Mouse (Mus musculus) CD4-positive, CD25-positive, alpha-beta regulatory T cell, adult 4 months (primary cell): Measurements from ENCODE around the gene Syn1. TPM values are rescaled to one million over a fixed set of nuclear protein-coding genes. Genes with fewer than 3 reads are reported as not detected.

Experiments
- ATAC-seq: one replicate; pipeline ENCODE4 v1.8.0; 2017
- polyA plus RNA-seq, 2 experiments: library from polyadenylated mRNA; unstranded; fragments of 100-300 nt; shearing (Covaris generic); gene quantifications; one replicate each; pipeline ENCODE4 v1.2.1; 2017

Gene Syn1
- polyA plus RNA-seq = under 1 TPM in 1 of 2 experiments, not detected in 1; 0.20 TPM

DNA sequence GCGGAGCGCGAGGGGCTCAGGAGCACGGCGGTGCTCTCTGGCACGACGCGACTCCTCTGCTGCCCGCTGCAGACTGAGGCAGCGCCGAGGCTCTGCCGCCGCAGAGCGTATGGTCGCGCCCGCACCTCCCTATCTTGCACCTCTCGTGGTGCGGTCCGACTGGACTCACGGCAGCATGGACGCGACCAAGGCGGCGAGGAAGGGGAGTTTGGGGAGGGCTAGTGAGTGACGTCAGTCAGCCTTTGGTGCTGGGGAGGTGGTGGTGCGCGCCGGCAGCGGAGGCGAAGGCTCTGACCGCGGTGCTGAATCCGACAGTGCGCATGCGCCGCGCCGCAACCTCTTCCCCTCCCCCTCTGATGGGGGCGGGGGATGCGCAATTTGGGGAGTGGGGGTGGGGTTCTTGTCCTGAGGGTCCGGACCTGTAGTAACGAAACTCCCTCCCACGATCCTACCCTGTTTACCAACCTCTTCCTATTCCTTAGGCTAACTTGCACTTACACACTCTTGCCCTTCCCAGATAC lies at the start of gene Syn1:
Gene Syn1, minus strand, starts transcription at position 161 of the 521 bp plus-strand sequence.
- peak; percentile 97 for ATAC-seq

- ATAC-seq = peak; percentile 91
Measured at GRCm38 (mm10) chrX:20961477-20962378, 40.9 kb upstream of the Syn1 start, which contains the start of gene Uxt. Uxt (minus strand) TSS chrX:20962017.

DNA sequence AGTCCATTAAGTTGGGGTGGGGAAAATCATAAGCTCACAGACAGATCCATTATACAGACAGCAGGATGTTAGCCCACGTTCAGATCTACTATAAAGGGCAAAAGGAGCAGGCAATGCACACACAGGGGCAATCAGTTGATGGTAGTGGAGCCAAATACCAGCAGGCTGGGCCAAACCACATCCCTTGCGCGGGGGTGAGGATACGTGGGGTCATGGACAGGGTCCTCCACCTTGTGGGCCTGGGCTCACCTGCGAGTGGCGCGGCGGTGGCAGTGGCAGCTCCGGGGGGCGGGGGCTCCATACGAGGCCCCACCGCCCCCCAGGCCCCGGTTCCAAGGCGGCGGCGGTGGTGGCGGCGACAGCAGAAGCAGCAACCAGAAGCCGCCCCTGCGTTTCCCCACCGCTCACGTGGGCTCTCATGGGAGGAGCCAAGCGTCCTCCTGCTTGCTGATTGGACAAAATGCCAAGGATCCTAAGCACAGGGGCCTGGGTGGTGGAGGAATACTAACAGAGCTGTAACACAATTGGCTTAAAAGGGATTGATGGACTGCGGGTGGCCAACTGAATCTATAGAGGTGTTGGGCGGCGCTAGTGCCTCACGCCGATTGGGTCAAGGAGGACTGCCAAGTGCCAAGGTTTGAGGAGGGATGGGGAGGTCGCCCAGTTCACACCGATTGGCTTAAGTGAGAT lies 29.5 kb upstream of the Syn1 start, which contains the start of gene Elk1:
Gene Elk1, minus strand, starts transcription at position 418 of the 690 bp plus-strand sequence.
- peak; percentile 94 for ATAC-seq

GRCm38 (mm10) chrX:20946055-20946454 lies 25.3 kb upstream of the Syn1 start:
- no peak for ATAC-seq

DNA sequence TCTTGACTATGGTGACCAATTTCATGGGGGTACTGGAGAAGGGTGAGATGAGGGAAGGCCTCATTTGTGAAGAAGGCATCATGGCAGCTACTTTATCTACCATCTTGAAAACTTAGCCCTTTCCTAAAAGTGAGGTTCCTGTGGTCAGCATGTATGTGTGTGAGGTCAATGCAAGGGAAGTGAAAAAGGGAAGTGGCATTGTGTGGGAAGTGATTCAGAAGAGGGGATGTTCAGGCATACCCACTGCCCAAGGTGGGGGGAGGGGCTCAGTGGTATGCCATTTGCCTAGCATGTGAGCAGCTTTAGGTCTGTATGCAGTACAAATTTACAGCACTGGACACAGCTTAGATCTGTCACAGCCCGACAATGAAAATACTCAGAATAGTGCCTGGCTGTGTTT lies 11.2 kb upstream of the Syn1 start:
- no peak for ATAC-seq

DNA sequence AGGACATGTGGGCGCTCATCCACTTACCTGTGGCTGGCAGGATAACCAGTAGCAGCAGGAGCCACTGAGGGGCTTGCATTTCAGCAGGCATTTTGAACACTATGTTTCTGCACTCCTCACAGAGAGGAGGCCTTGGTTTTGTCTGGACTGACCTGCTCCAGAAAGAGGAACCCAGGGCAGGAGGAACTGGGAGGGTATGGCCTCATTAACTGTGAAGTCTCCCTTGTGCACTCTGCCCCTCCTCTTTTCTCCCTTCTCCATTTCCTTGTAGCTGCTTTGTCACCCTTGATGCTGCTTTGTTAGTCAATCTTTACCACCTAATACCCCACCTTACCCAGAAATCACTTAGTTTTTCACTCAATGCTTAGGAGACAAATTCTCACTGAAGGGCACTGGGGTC lies 10.6 kb upstream of the Syn1 start, which contains the start of gene Cfp:
Gene Cfp, minus strand, starts transcription at position 192 of the 400 bp plus-strand sequence.
- no peak for ATAC-seq

GRCm38 (mm10) chrX:20929859-20930258 lies 9.1 kb upstream of the Syn1 start:
- no peak for ATAC-seq

DNA sequence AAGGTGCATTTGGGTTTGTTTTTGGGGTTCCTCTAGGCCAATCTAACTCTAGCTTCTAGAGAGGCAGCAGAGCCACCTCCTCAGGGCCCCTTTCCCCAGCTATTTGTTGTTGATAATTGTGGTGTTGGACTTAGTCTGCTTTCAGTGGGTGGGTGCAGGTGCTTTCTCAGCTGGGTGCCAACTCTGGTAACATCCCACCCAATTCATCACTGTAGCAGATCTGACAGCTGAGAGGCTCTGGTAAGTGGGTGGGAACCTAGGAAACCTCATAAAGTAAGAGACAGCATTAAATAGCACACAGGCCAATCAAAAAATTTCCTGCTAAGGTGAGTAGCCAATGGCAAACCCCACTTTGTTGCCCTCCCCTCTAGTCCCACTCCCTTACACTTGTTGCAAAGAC lies 4.2 kb upstream of the Syn1 start:
- ATAC-seq = no peak

- no peak for ATAC-seq
Measured at GRCm38 (mm10) chrX:20923506-20923905, 2.7 kb upstream of the Syn1 start.

DNA sequence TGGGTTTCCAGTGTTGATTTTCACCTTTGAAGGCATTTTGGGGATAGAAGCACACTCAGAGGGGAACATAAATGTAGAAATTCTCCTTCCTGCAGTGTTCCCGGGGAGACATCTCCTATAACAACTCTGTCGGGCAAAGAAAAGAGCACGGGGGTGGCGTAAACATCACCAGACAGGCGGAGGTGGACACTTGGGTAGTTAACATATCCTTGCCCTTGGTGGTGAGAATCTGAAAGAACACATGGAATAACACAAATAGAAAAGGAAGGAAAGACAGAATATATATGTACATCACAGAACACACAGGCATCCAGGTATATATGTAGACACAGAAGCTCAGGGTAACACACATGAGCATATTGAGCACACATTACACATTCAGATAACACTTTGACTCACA lies 562 bp upstream of the Syn1 start:
- ATAC-seq = no peak

DNA sequence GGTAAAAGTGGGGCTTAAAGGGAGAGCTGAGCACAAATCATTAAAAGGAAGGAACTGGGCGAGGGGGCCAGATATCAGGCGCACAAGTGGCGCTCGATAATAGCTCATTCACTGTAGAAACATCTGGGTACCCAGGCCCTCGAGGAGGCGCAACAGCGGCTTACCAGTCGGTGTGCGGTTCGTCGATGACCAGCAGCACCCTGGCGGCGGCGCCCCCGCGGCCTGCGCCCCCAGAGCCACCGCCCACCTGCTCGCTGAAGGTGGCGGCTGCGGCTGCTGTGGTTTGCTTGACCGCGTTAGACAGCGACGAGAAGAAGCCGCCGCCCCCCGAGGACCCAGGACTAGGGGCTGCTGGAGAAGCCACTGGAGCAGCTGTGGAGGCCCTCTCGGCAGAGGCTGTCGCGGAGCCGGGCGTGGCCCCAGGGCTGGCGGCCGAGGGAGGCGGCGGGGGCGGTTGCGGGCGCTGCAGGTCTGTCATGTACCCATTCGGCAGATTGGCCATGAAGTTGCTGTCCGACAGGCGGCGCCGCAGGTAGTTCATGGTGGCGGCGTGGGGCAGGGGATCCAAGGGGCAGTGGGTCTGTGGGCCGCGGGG lies 458 bp downstream of the Syn1 start:
- peak; percentile 40 for ATAC-seq

GRCm38 (mm10) chrX:20915075-20915474 lies 5.7 kb downstream of the Syn1 start:
- ATAC-seq = no peak

DNA sequence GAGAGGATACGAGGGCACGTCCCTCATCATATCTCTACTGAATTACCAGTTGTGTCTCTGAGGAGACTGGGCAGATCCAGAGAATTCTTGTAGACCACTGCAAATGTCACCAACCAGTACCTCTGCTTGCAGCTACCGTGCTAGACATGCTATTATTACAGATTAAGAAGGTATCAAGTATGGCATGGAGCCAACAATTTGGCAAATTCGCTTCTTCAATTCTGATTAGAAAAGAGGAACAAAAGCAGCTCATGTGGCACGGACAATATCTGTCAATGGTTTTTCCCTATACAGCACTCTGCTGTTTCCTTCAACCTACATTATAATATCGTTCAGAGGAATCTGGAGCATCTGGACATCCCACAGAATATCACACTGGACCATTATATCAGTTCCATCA lies 7.1 kb downstream of the Syn1 start:
- no peak for ATAC-seq

DNA sequence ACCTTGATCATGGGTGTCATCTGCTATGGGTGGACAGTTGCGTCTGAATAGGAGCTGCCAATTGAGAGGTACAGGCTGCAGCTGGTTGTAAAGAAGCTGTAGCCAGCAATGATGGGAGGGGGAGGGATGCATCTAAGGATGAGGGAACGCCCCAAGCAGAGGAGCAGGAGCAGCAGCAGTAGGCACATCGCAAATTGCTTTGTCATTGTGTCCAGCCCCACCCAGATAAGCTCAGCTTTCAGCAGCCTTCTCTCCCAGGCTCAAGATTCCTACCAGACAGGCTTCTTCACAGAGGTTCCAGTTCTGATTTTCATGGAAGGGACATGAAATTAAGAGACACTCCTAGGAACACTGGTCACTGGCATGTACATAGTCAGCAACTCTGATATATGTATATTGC lies 10.7 kb downstream of the Syn1 start:
- no peak for ATAC-seq

DNA sequence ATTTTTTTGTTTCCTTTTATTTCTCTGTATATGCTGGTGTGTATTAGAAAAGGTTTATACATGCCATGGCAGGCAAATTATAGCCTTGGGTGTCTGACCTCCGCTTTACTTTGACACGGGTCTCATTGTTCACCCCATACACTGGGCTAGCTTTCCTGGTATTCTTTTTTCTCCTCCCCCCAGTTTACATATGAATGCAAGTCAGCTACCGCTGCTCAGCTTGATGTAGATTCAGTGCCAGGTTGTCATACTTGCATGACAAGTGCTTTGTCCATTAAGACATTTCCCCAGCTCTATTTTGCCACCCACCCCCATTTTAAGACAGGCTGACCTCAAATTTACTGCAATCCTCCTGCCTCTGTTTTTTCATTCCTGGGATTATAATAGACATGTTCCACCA lies 45.6 kb downstream of the Syn1 start:
- no peak for ATAC-seq

DNA sequence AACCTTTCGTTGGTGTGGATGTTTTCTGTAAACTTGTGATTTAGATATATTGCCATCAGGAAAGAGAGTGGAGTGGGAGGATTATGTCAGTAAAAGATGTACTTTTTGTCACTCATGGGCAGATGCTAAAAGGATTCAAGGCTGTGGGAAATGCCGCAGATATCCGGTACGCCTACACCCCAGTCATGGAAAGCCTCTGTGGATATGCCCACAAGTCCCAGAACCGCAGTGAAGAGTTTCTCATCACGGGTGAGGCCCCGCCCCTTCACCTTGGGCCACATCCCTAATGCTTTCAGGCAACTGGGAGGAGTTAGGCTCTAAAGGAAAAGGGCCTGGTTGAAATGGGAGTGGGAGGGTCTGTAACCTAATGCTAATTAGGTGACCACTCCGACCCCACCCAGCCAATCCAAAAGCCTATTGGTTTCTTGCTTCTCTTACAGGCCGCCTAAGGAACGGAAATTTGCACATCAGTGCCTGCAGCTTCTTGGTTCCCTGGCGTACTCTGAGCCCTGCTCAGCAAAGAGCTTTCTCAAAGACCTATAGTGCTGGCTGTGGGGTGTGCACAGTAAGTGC lies 47.8 kb downstream of the Syn1 start:
- ATAC-seq = no peak

GRCm38 (mm10) chrX:20869962-20870513 lies 50.8 kb downstream of the Syn1 start, which contains the start of gene Timp1:
Timp1 (plus strand) TSS chrX:20870166.
- ATAC-seq = no peak

GRCm38 (mm10) chrX:20869203-20869602 lies 51.6 kb downstream of the Syn1 start:
- no peak for ATAC-seq

DNA sequence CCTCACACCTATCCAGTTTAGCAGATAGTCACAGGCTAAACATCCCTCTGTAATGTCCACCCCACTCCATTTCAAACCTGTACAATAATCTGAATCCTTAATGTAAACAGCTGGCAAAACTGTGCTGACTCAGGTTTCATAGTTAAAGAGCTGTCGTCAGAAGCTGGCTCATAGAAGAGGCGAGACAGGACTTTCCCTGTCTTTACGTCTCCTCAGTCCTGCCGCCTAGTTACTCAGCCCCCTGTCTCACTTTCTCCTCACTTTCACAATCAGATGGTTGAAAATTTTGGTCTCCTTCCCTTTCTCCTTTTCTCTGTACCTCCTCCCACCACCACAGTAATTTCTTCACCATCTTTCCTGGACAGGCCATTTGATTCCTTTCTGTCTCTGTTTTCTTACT lies 52.7 kb downstream of the Syn1 start:
- no peak for ATAC-seq

DNA sequence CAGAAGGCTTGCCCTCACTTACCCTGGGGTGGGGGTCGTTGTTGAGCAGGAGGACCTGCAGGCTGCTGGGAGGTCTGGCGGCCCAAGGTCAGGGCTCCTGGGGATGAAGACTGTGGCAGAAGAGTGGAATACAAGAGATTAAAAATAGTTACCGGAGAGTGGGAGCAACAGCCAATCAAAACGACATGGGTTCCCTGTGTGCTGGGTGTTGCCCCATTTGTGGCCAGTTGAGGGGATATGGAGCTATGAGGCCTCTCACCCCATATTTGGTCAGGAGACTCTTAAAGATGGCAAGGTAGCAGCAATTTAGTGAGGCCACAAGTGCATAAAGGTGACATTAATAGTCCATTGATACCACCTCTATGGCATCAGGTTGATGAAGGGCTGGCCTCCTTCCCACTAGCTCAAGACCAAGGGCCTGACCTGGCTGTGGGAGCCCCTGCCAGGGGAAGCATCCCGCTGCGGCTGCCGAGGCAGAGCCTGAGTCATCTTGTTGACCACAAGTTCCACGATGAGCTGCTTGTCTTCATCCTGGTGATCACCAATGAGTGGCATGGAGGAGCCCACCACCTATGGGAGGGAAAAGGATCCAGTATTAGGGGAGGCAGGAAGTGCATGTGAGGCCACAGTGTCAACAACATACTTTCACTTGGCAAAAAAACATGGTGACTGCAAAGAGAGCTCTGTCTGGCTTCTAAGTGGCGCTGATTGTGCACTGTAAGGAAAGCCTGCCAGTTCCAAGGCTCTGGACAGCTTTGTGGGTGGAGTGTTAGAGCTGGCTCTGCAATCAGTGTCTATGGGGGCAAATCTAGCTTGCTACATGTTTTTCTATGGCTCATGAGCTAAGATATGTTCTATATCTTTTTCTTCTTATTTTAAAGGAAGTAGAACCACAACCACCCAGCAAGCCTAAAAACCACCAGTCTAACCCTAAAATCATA lies 57.4 kb downstream of the Syn1 start:
- ATAC-seq = no peak
